Mouse (Mus musculus) heart, adult 2 months (tissue): Measurements from ENCODE around the gene Neurod4.

Source experiments
- CTCF ChIP-seq: fragments of 200-600 bp; IDR thresholded peaks from 2 replicates; pipeline ENCODE4 v1.8.1; 2022; ENCODE audit warnings: antibody characterized with exemption, mild to moderate bottlenecking, moderate library complexity
- EP300 ChIP-seq: fragments of 200-500 bp; IDR thresholded peaks from 2 replicates; pipeline ENCODE4 v1.6.1; 2011; ENCODE audit warnings: low read depth, low read length, control low read depth; ENCODE audit not compliant: insufficient read depth

DNA sequence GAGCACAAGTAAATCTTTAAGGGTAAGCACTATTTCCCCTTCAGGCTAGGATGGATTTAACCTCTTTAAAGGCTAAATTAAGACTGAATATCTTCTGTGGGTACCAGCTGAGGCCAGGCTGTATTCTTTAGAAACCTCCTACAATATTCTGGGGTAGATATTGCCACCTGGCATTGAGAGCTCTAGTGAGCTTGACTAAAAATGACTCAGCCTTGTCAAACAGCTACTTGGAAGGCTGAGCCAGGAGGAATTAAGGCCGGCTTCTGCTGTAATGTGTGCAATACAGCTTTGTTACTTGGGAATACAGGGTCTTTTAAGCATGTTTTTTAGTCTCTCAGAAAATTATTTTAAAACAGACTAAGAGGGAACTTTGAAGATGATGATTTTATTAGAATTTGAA lies 7.2 kb upstream of the Neurod4 start:
- TF ChIP-seq EP300 (no peak), CTCF (no peak)
